Mouse (Mus musculus) retina, embryonic 14.5 days (tissue): Measurements from ENCODE around the gene St6galnac6.

ENCODE experiments used
- DNase-seq: peaks from one replicate; pipeline ENCODE4 v3.0.0-alpha.2; 2015; ENCODE audit warnings: low spot score

Gene St6galnac6

DNA sequence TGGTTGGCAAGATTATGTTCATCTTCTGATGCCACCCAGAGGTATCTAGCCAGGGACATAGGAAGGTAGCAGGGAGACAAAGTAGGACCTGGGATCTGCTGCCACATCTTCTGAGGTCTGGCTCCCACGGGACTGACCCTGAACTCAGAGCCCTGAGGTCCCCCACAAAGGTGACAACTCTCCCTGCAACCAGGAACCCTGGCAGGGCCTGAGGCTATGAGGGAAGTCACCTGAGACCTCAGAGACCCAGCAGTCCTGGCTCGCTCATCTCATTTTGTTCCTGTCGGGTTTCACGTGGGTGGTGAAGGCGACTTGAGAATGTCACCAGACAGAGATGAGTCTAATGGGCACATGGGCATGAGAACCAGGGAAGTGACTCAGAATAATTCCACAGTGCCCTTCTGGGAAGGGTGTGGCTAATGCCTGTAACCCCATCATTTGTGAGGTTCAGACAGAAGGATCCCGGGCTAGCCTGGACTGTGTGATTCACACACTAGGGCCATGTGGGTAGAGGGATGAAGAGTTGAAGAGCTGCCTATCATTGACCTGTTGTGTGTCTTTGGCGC is 14.3 kb upstream of the St6galnac6 start:
- no peak for DNase-seq

- peak; percentile 96 for DNase-seq
These were observed 12.6 kb upstream of the St6galnac6 start, which contains the start of gene St6galnac4 for GRCm38 (mm10) chr2:32586871-32587351. Gene St6galnac4 (plus strand): TSS chr2:32587095.

- no peak for DNase-seq
These were observed 11.7 kb upstream of the St6galnac6 start for GRCm38 (mm10) chr2:32587731-32588321.

- no peak for DNase-seq
These were observed 10.2 kb upstream of the St6galnac6 start for GRCm38 (mm10) chr2:32589213-32589795.

DNA sequence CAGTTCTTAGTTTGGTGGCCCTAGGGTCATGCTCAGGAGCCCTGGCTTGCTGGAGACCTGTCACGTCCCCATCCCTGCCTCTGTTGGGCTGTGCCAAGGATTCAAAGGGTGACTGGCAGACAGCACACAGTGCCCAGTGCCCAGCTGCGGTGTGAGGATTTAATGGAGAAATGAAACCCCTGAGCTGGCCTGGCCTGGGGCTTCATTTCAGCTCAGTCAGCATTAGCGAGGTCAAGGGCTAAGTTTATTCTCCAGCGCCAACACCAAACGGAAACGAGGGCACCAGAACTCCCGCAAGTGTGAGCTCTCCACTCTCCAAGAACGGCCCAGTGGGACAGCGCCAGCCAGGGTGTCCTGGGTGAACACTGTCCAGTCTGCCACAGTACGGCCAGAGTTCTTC is 9.3 kb upstream of the St6galnac6 start:
- DNase-seq, result no peak

GRCm38 (mm10) chr2:32591249-32591648 is 8.3 kb upstream of the St6galnac6 start:
- DNase-seq, result no peak

DNA sequence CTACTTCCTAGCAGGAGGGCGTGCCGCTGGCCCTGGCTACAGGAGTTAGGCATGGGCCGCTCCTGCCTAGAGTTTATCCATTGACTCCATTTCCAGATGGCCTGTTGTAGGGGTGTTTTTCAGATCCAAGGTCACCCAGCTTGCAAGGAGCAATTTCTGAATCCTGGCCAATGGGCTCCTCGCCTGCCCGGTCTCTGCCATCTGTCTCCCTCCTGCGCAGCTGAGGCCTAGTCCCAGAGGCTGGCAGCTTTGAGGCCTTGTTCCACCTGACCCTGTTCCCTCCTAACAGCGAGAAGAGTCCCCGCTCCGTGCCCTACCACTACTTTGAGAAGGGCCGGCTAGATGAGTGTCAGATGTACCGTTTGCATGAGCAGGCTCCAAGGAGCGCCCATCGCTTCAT is 2.8 kb upstream of the St6galnac6 start:
- DNase-seq, result no peak

- DNase-seq, result no peak
These were observed 2.3 kb upstream of the St6galnac6 start for GRCm38 (mm10) chr2:32597248-32597647.

- DNase-seq, result no peak
These were observed 1.8 kb upstream of the St6galnac6 start for GRCm38 (mm10) chr2:32597699-32598098.

- DNase-seq, result no peak
These were observed 1.0 kb upstream of the St6galnac6 start for GRCm38 (mm10) chr2:32598506-32598905.

DNA sequence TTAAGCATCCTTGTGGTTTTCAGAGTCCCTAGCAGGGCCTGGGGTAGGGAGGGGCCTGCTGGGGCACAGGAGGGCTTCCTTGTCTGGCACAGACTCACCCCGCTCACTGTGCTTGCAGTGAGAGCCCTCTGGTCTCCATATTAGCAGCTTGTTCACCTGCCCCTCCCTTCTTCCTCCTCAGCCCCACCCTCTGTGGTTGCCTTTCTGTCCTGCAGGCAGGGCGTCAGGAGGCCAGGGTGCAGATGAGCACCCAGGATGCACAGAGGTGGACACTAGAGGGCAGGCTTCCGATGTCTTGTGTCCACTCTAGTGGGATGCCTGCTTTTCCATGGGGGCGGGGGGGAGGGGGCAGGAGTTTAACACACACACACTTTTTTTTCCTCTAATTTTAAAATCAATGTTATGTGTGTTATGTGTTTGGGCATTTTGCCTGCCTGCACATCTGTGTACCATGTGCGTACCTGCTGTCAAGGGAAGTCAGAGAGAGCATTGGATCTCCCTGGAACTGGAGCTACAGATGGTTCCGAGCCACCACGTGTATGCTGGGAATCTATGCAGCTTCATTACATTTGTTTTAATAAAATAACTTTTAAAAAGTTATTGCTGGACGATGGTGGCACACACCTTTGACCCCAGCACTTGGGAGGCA is 2.0 kb downstream of the St6galnac6 start:
- DNase-seq, result peak; percentile 61

- DNase-seq, result peak; percentile 83
These were observed 3.1 kb downstream of the St6galnac6 start for GRCm38 (mm10) chr2:32602600-32603054.

DNA sequence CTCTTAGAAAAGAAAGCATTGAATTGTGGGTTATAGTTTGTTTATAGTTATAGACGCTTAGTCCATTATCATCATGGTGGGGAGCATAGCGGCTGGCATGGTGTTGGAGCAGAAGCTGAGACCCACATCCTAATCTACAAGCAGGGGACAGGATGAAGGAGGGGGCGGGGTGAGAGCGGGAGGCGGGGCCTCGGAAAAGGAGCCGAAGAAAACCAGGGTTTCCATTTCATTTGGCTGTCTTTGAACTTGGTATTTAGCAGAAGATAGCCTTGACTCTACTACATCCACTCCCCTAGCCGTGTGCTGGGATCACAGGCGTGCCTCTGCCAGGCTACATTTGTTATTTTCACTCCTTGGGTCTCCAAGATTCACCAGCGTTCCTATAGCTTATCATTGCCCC is 5.1 kb downstream of the St6galnac6 start:
- no peak for DNase-seq

GRCm38 (mm10) chr2:32606161-32607142 is 6.9 kb downstream of the St6galnac6 start:
- peak; percentile 89 for DNase-seq

GRCm38 (mm10) chr2:32607262-32607947 is 7.9 kb downstream of the St6galnac6 start:
- DNase-seq, result peak; percentile 50

- peak; percentile 80 for DNase-seq
These were observed 8.8 kb downstream of the St6galnac6 start for GRCm38 (mm10) chr2:32608141-32608777.

DNA sequence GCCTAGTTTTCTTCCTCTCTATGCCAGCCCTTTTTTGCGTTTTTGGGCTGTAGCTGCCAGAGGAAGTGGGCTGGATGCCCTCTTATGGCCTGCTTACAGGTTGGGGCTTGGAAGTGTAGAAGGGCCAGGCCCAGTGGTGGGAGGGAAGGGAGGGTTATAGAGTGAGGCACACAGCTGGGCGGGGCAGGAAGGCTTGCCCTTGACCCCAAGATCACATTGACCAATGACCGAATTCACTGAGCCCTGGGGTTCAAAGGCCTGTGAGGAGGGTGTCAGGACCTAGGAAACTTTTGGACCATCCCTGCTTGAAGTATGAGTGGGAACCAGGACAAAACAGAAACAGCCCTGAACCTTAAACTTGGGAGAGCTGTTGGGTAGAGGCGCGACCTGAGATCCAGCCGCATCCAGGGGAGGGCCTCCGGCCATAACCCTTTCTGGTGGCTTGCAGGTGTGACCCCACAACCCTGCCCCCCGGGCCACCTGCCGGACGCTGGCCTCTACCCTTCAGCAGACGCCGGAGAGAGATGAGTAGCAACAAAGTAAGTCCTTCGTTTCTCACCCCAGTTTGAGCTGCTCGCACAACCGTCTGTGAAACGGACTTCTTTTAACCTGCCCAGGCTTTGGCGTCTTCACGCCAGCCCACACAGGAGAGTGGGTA is 9.4 kb downstream of the St6galnac6 start:
- DNase-seq, result no peak

GRCm38 (mm10) chr2:32610610-32611229 is 11.2 kb downstream of the St6galnac6 start:
- DNase-seq, result peak; percentile 72

DNA sequence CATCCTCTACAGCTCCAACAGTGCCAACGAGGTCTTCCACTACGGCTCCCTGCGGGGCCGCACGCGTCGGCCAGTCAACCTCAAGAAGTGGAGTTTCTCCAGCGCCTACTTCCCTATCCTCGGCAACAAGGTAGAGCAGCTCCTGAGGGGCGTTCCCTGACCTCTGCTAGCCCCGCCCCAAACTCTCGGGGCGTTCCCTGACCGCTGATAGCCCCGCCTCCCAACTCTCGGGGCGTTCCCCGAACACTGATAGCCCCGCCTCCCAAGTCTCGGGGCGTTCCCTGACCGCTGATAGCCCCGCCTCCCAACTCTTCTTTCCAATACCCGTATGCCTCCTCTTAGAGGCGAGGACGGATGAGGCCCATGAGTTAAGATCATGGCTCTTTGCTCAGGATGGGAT is 12.8 kb downstream of the St6galnac6 start:
- DNase-seq, result no peak

- no peak for DNase-seq
These were observed 17.6 kb downstream of the St6galnac6 start for GRCm38 (mm10) chr2:32617109-32617508.
